Mouse (Mus musculus): ENCODE results near the gene Dctn2. TPM values are rescaled to one million over a fixed set of nuclear protein-coding genes. Genes with fewer than 3 reads are reported as not detected.
A peak's percentile ranks its signal among the peaks of the same experiment; 100 is the strongest.

Gene Dctn2
- polyA plus RNA-seq, 1 experiment from 2014 or later: 65.9 TPM

GRCm38 (mm10) chr10:127289573-127290191 lies 23.5 kb downstream of the Dctn2 start:
- Histone ChIP-seq H3K27ac (ENCODE audit: low read length) (peak overlapping the region; percentile 98), H3K4me2 (ENCODE audit: low read depth, low read length) (peak overlapping the region; percentile 96), H3K36me3 (ENCODE audit: control insufficient read depth, insufficient read depth) (peaks cover 28% of the 10 kb centered on the region), H3K4me1 (ENCODE audit: control insufficient read depth, low read depth, low read length) (peaks cover 52% of the 10 kb centered on the region), H3K9me3 (replicated peaks; ENCODE audit: control insufficient read depth, low read length) (no peaks in the 10 kb centered on the region), H3K9ac (ENCODE audit: low read depth, low read length) (peak overlapping the region; percentile 93), H3K4me3 (ENCODE audit: low read depth, low read length) (peak overlapping the region; percentile 75), H3K27me3 (ENCODE audit: control insufficient read depth, insufficient read depth, low read depth, low read length) (no peaks in the 10 kb centered on the region)
- ATAC-seq (ENCODE audit: low read depth): peak; percentile 39
- 2% methylated on average over 15 of the region's 15 CpGs for WGBS (ENCODE audit: insufficient replicate concordance)

- H3K27ac ChIP-seq (ENCODE audit: low read length): peak overlapping the region; percentile 98
- peak overlapping the region; percentile 93 for H3K9ac ChIP-seq (ENCODE audit: low read depth, low read length)
- H3K4me1 ChIP-seq (ENCODE audit: control insufficient read depth, low read depth, low read length): peaks cover 52% of the 10 kb centered on the region
- no peaks in the 10 kb centered on the region for H3K9me3 ChIP-seq (replicated peaks; ENCODE audit: control insufficient read depth, low read length)
- H3K4me2 ChIP-seq (ENCODE audit: low read depth, low read length): peak overlapping the region; percentile 96
- H3K4me3 ChIP-seq (ENCODE audit: low read depth, low read length): peak overlapping the region; percentile 75
- WGBS (ENCODE audit: insufficient replicate concordance): 0% methylated on average over 31 of the region's 47 CpGs
- peaks cover 32% of the 10 kb centered on the region for H3K36me3 ChIP-seq (ENCODE audit: control insufficient read depth, insufficient read depth)
- peak; percentile 81 for ATAC-seq (ENCODE audit: low read depth)
- H3K27me3 ChIP-seq (ENCODE audit: control insufficient read depth, insufficient read depth, low read depth, low read length): no peaks in the 10 kb centered on the region
Measured at GRCm38 (mm10) chr10:127290307-127290929, 24.2 kb downstream of the Dctn2 start.

- peak overlapping the region; percentile 98 for H3K27ac ChIP-seq (ENCODE audit: low read length)
- no peaks in the 10 kb centered on the region for H3K9me3 ChIP-seq (replicated peaks; ENCODE audit: control insufficient read depth, low read length)
- peak overlapping the region; percentile 96 for H3K4me2 ChIP-seq (ENCODE audit: low read depth, low read length)
- H3K4me3 ChIP-seq (ENCODE audit: low read depth, low read length): peak overlapping the region; percentile 75
- peaks cover 49% of the 10 kb centered on the region for H3K4me1 ChIP-seq (ENCODE audit: control insufficient read depth, low read depth, low read length)
- peak overlapping the region; percentile 77 for H3K9ac ChIP-seq (ENCODE audit: low read depth, low read length)
- WGBS (ENCODE audit: insufficient replicate concordance): 1% methylated on average over 19 of the region's 19 CpGs
- H3K36me3 ChIP-seq (ENCODE audit: control insufficient read depth, insufficient read depth): peaks cover 33% of the 10 kb centered on the region
- no peaks in the 10 kb centered on the region for H3K27me3 ChIP-seq (ENCODE audit: control insufficient read depth, insufficient read depth, low read depth, low read length)
- peak; percentile 27 for ATAC-seq (ENCODE audit: low read depth)
Measured at GRCm38 (mm10) chr10:127290930-127291880, 25.0 kb downstream of the Dctn2 start.

GRCm38 (mm10) chr10:127291881-127292638 lies 25.9 kb downstream of the Dctn2 start:
- peaks cover 34% of the 10 kb centered on the region for H3K36me3 ChIP-seq (ENCODE audit: control insufficient read depth, insufficient read depth)
- peak overlapping the region; percentile 96 for H3K4me2 ChIP-seq (ENCODE audit: low read depth, low read length)
- WGBS (ENCODE audit: insufficient replicate concordance): 6% methylated on average over 5 of the region's 5 CpGs
- peak overlapping the region; percentile 77 for H3K9ac ChIP-seq (ENCODE audit: low read depth, low read length)
- H3K27me3 ChIP-seq (ENCODE audit: control insufficient read depth, insufficient read depth, low read depth, low read length): no peaks in the 10 kb centered on the region
- no peaks in the 10 kb centered on the region for H3K9me3 ChIP-seq (replicated peaks; ENCODE audit: control insufficient read depth, low read length)
- peak overlapping the region; percentile 75 for H3K4me3 ChIP-seq (ENCODE audit: low read depth, low read length)
- ATAC-seq (ENCODE audit: low read depth): peak; percentile 32
- H3K4me1 ChIP-seq (ENCODE audit: control insufficient read depth, low read depth, low read length): peaks cover 40% of the 10 kb centered on the region
- H3K27ac ChIP-seq (ENCODE audit: low read length): peak overlapping the region; percentile 98

GRCm38 (mm10) chr10:127292987-127293538 lies 26.9 kb downstream of the Dctn2 start:
- ATAC-seq (ENCODE audit: low read depth): no peak
- peaks cover 44% of the 10 kb centered on the region for H3K36me3 ChIP-seq (ENCODE audit: control insufficient read depth, insufficient read depth)
- WGBS (ENCODE audit: insufficient replicate concordance): 59% methylated on average over 6 of the region's 6 CpGs

GRCm38 (mm10) chr10:127293590-127294113 lies 27.5 kb downstream of the Dctn2 start:
- peaks cover 46% of the 10 kb centered on the region for H3K36me3 ChIP-seq (ENCODE audit: control insufficient read depth, insufficient read depth)
- H3K27ac ChIP-seq (ENCODE audit: low read length): no peak overlapping the region; the same call in 1 of the 2 replicates
- WGBS (ENCODE audit: insufficient replicate concordance): 83% methylated on average over 3 of the region's 3 CpGs
- H3K4me2 ChIP-seq (ENCODE audit: low read depth, low read length): peak overlapping the region; percentile 96
- no peak for ATAC-seq (ENCODE audit: low read depth)
- peaks cover 31% of the 10 kb centered on the region for H3K4me1 ChIP-seq (ENCODE audit: control insufficient read depth, low read depth, low read length)
- H3K9me3 ChIP-seq (replicated peaks; ENCODE audit: control insufficient read depth, low read length): no peaks in the 10 kb centered on the region
- no peaks in the 10 kb centered on the region for H3K27me3 ChIP-seq (ENCODE audit: control insufficient read depth, insufficient read depth, low read depth, low read length)
- no peak overlapping the region for H3K9ac ChIP-seq (ENCODE audit: low read depth, low read length)
- H3K4me3 ChIP-seq (ENCODE audit: low read depth, low read length): no peak overlapping the region

More at GRCm38 (mm10) chr10:127292987-127293538, 26.9 kb downstream of the Dctn2 start:
- Histone ChIP-seq H3K4me1 (ENCODE audit: control insufficient read depth, low read depth, low read length) (peaks cover 31% of the 10 kb centered on the region), H3K4me3 (ENCODE audit: low read depth, low read length) (peak overlapping the region; percentile 75), H3K9ac (ENCODE audit: low read depth, low read length) (peak overlapping the region; percentile 77), H3K9me3 (replicated peaks; ENCODE audit: control insufficient read depth, low read length) (no peaks in the 10 kb centered on the region), H3K27ac (ENCODE audit: low read length) (peak overlapping the region; percentile 98), H3K27me3 (ENCODE audit: control insufficient read depth, insufficient read depth, low read depth, low read length) (no peaks in the 10 kb centered on the region), H3K4me2 (ENCODE audit: low read depth, low read length) (peak overlapping the region; percentile 96)

GRCm38 (mm10) chr10:127294895-127295510 lies 28.8 kb downstream of the Dctn2 start:
- Histone ChIP-seq H3K27me3 (ENCODE audit: control insufficient read depth, insufficient read depth, low read depth, low read length) (no peaks in the 10 kb centered on the region), H3K4me3 (ENCODE audit: low read depth, low read length) (no peak overlapping the region), H3K4me1 (ENCODE audit: control insufficient read depth, low read depth, low read length) (peaks cover 24% of the 10 kb centered on the region), H3K36me3 (ENCODE audit: control insufficient read depth, insufficient read depth) (peaks cover 56% of the 10 kb centered on the region), H3K4me2 (ENCODE audit: low read depth, low read length) (no peak overlapping the region), H3K9ac (ENCODE audit: low read depth, low read length) (no peak overlapping the region), H3K27ac (ENCODE audit: low read length) (no peak overlapping the region; the same call in 1 of the 2 replicates), H3K9me3 (replicated peaks; ENCODE audit: control insufficient read depth, low read length) (no peaks in the 10 kb centered on the region)
- ATAC-seq (ENCODE audit: low read depth): no peak
- WGBS (ENCODE audit: insufficient replicate concordance): 82% methylated on average over 10 of the region's 10 CpGs

Data from liver, embryonic 16.5 days (tissue).